Mouse (Mus musculus) cerebellum, adult 18-20 months (tissue): ENCODE data around the gene Dgkb.
A peak's percentile ranks its signal among the peaks of the same experiment; 100 is the strongest.

Source experiments
- DNase-seq, 2 experiments: peaks; one replicate each; pipeline ENCODE4 v3.0.0; 2021

The Dgkb gene

DNA sequence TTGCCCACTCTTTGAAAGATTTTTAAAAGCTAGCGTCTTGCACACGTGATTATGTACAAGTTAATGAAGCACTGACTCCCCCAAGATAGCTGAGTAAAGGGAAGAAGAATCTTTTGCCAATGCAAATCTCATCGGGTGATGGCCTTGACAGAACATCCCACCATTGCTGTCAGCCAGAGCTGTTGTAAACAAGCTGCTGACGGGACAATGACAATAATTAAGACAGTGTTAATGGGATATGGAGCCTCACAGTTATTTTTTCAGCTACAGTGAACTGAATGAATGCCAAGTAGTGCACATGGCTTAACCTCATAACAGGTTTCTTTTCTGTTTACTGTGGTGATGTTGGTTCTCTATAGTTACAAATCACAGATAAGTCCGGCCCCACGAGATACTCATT, 568.4 kb downstream of the Dgkb start:
- no peak for DNase-seq

DNA sequence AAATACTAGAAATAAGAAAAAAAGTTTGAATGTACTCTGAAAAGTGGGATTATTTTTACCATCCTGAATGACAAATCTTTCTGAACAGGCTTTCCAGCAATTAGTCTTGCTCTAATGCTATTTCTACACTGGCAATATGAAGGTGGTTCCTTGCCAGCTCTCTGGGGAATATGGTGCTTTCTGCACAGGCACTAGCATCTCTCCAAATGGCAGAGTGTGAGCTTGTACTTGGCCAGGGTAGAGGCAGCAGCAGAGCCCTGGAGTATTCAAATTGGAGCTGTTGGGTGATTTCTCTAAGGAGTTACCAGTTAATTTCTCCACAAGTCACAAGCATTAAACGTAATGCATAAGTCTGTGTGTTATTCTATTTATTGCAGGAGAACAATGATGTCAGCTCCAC, 569.5 kb downstream of the Dgkb start:
- DNase-seq, result peak; percentile 62 to 71

DNA sequence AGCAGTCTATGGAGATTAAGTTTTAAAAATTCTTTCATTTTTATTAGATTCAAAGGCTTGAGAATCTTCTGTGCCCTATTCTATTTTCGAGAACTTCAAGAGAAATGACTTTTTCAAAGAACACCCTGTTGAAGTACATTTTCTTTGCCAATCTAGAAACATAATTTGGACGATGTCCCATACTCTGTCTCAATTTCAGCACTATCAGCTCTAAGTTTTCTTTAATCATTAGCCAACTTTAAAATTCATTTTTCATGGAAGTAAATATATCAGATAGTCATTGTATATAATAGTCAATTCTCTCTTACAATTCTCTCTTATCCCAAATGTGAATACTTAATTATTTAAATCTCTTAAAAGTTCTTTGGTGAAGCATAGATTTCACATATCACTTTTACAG, 570.1 kb downstream of the Dgkb start:
- DNase-seq, result no peak

DNA sequence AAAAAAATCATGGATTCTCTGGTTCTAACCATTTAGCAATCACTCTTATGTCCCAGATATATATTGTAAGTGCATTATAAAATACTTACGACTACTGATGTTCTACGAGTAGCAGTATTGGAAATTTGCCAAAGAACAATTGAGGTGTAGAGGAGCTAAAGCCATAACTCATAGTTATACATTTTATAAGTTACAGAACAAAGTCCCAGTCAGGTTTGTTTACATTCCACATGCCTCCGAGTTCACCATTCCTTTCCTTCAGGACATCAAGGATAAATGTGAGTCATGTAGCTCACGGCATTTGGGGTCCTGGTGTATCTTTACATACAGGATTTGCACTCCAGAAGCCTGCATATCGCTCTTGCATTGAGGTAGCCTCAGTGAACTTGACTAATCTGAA, 570.7 kb downstream of the Dgkb start:
- no peak for DNase-seq

DNA sequence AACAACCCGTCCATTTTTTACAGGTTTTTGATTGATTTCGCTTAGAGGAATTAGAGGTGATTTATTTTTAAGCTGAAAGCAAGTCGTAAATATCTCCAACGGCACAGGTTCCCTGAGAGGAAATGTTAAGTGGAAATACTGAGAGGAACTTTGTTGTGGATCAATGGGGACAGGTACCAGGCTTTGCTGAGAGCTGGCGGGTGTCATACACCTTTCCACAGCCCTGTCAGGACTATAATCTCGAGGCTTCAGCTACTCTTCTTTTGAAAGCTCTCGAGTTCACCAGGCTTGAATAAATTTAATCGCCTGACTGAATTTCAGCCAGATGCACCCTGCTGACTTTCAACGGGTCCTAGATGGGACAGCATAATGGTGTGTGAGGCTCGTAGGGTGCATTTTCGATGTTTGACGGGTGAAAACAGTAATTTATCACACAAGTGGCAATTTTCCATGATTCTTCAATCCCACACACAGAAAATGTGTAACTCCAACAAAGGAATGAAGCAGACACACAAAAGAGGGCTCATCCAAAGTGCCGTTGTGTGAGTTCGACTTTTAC, 580.3 kb downstream of the Dgkb start:
- DNase-seq, result no peak

DNA sequence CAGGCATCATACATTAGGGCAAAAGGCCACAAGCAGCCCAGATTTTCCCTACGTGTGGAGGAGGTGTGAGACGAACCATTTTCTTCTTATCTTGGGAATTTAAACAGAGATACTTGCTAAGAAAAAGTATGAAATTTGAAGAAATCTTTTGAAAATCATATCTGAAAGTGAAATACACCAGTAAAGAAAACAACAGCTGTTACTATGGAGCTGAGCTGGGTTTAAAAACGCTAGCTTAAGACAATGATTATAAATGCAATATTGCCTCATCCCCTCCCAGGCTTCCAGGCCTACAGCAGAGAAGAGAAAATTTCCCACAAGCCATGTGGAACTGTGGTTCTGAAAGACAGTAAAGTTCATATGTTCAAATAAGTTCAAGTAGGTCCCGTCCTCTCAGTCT, 582.6 kb downstream of the Dgkb start:
- DNase-seq, result no peak

DNA sequence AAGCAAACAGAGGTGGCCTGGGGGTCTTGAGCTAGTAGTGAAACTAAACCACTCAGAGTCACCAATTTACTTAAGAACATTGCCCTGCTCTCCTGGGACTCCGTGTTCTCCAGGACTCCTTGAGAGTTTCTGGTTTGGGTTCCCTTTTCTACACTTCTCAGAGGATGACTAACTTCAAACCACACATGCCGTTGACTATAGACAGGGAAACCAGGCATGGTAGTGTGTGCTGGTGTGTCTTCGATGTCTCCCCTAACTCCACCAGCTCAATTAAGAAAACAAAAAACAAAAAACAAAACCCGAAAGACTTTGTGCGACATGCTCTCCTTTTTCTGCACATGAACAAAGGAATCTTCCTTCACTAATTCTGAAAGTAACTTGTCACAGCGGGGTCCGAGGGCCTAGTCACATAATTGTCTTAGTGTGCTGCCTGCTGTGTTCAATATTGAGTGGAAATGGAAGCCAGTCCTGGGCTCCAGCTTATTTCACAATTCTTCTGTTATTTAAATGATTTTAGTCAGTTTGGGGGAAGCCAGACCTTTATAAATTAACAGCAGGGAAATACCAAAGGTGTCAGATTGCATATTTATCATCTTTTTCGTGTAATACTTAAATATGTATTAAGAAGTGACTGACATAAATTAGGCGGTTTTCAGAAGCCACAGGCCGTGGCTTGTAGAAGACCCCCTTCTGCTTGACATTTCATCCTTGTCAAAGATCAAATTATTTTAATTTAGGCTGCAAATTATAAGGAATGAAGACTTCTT, 618.0 kb downstream of the Dgkb start:
- DNase-seq, result no peak

DNA sequence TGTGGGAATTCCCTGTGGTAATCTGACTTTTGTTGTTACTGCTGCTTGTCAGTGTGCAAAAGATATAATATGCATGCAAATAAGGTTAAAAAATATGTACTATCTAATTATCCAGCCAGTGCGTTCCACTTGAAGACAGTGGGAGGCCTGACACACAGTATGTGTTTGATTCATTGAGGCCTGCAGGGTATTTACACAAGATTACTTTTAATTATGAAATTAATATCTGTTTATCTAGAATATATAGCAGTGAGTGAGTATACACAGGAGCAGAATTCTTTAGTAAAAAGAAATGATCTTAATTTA, 618.6 kb downstream of the Dgkb start:
- DNase-seq, result no peak

DNA sequence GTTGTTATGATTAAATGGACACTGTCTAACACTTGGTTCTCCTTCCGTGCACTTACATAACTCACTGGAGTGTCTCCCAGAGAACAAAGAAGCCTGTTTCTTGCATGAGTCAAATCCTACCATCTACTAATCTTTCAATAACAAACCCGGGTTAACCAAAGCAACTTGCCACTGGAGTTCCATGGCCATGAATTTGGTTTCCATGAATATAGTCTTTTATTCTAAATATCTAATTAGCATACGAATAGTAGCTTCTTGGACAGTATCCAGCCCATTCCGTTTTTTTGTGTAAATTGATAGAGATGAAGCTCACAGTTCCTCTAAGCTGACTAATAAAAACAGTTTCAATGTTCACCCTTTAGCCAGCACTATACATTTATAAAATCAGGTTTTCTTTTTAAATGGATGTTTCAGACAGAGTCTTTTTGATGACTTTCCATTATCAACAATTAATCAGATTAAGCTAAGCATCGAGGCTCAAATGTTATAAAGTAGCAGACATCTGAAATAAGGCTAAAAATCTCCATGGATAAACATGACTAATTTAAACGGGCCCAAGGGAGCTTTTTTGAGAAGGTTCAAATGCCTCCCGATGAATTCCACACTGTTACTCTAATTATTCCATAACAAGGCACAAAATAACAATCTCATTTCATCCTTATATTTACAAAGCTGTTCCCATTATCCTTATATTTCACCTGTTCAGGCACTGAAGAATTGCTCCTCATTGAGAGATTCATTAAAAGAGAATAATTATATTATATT, 633.0 kb downstream of the Dgkb start:
- DNase-seq, result no peak

DNA sequence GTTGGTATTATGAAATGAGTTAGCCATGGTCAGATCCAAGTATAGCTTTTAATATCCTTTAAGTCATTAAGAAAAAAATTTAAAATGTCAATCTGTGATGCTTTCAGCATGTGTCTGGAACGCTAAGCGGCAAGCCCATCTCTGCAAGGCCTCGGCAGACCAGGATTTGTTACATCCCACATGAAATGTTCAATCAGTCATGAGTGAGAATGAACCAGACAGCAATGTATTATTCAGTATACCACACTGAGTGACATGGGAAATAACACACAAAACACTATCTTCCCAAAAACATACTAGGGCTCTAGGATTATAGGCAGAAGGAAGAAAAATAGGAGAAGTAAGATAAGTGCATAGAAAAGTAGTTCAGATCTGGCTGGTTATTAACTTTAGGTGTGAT, 634.2 kb downstream of the Dgkb start:
- DNase-seq, result no peak

DNA sequence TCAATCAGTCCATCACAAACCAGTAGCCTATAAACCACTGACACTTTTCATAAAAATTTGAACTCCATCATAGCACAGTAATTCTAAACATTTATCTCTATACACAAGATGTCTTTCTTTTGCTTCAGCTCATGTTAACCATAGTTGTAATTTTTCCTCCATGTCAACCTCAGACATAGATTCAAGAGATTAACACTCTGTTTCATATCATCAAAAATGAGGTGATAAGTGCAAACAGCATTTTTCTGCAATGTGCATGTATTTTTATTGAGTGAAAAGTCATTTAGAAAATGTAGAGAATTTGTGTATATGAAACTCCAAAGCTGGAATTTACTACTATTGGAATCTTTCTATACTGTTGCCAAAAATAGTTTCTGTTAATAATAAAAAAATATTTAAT, 650.7 kb downstream of the Dgkb start:
- DNase-seq, result no peak

DNA sequence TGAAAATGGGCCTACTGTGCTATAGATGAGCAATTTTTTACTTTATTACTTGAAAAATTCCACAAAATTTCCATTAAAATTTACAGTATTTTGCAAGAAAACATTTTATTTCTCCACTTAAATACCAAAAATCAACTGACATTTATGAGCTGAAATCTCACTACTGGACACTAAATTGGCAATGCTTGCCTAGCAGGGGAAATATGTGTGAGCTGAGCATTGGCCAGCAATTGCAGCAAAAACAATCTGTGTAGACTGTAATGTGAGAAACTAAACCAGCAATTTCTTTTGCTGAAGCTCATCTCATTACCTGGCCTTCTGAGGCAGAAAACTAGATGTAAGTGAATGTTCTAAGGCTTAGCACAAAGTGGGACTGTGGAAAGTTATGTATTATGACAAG, 651.1 kb downstream of the Dgkb start:
- no peak for DNase-seq

DNA sequence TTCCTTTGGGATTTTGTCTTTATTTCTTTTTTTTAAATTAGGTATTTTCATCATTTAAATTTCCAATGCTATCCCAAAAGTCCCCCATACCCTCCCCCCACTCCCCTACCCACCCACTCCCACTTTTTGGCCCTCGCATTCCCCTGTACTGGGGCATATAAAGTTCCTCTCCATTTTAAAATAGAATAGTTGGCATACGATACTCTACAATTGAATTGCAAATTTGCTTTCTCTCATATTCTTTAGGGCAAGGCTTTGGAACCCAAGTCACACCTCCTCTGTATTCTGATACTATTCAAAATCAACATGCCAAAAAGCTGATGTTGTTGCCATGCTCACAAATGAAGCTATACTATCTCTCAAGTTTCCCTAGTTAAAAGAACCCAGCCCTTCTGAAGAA, 679.7 kb downstream of the Dgkb start:
- no peak for DNase-seq

DNA sequence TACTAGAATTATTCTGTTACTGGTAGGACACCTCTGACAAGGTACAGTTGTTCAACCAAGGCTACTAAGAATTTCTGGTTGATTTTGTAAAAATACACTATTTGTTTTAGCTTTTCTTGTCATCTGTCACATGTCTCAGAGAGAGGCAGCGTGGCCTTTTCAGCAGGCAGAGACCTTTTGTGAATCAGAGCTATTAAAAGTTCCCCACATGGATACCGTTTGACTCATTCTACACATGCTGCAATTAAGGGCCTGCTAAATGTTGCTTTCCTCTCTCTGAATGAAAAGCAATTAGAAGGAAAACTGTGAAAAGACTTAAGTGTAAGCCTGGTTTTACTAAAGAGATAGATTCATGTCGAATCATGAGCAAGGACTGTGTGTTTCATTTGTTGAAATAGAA, 683.4 kb downstream of the Dgkb start:
- no peak for DNase-seq

DNA sequence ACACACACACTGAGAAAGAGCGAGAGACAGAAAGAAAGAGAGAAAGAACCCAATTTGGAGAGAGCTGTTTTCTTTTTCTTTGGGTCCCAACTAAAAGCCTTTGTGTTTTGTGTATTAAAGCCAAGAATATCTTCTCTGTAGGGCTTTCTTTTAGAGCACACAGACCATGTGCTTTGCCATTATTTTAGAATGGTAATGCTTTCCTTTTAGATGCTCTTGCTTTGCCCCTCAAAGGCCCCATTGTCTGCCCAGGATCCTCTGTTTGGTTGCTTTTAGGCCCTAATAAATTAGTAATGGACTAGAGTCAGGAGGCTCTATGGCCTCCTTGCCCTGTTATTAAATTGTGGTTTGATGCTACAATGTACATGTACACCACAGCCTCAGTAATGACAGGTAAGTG, 690.7 kb downstream of the Dgkb start:
- DNase-seq, result no peak

DNA sequence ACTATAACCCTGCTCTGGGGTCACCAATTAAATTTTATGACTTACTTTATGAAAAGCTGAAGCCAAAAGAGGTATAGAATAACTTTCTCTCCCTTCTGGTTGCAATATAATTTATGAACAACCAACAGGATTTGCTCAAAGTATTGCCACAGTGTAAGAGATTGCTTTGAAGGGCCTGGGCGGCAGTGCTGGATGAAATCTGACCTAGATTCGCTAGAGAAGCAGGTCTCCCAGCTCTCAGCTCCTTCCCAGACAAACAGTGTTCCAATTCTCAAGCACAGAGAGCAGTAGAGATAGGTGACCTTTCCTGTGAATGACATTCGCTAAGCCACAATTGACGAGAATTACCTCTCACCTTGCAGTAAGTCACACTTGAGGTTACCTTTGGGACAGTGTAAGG, 727.9 kb downstream of the Dgkb start:
- DNase-seq, result no peak

DNA sequence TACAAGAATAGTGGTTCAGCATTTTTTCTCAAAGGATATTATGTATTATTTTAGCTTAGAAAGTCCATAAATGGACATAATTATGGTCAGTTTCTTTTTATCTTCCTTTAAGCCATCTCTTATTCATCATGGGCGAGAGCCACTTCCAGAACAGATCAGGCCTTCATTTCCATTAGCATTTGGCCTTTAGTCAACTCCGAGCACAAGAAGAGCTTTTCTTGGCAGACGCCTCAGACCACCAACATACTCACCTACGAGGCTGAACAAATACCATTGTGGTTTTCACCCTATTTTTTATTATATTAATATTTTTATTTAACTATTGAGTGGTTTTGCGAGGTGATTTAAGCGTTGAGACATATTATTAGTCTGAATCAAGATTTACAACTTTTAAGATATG, 759.6 kb downstream of the Dgkb start:
- no peak for DNase-seq

DNA sequence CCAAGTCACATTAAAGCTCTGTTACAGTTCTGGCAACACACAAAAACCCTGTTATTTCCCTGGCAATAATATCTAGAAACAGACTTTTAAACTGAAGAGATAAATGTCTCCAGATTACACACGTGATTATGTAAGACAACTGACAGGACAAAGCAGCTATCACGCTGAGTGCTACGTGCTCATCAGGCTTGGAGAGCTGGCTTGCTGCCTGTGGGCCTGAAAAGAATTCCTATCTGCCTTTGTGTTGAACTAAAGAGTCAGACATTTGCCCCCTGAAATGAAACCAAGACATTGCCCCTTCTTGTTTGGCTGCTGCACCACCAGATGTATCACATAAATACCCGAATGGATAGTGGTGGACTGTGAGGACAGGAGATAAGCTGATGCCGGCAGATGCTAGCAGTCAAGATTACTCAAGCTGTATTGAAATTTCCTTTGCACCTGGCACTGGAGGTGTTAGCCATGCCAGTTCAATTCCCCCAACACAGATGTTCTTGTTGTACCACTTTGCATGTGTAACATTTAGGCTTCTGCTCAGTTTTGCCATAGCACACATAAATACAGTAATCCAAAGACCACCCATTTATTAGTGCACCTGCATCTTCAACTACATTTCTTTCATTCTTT, 761.8 kb downstream of the Dgkb start:
- DNase-seq, result peak; percentile 31 to 38

DNA sequence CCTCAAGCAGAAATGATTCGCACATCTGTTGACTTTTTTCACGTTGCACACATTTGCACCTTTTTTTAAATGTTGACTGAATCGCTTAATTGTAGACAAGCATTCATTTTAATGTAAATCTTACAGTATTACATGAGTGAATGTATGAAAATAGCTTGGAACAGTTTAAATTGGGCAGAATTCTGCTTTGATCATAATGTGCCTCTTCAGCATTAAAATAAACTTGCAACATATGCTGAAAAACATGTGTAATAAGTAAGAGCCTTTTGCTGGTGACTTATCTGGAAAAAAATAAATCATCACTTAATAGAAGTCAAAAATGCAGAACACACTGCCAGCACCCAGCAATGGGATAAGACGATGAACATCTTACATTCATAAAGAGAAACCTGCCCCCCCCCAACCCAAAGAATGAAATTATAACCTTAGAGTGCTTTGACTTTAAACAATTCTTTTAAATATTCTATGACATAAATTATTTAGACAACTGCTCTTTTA, 768.9 kb downstream of the Dgkb start:
- no peak for DNase-seq

DNA sequence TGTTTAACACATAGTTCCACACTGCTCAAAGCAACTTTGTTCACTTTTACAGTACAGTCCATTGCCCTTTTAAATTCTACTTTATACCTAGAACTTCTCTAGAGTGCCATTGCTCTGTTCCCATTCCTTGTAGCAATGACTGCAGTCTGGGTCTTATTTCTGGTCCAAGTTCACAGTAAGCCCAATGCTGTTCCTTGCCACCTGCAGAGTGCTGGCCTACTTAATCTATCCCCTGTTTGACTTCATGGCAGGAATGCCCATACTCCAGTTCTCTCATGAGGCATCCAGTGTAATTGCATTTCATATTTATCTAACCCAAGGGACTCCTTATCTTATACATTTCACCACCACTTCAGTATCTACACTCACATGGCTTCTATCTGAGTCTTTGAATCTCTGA, 772.4 kb downstream of the Dgkb start:
- DNase-seq, result peak; percentile 63 to 76

DNA sequence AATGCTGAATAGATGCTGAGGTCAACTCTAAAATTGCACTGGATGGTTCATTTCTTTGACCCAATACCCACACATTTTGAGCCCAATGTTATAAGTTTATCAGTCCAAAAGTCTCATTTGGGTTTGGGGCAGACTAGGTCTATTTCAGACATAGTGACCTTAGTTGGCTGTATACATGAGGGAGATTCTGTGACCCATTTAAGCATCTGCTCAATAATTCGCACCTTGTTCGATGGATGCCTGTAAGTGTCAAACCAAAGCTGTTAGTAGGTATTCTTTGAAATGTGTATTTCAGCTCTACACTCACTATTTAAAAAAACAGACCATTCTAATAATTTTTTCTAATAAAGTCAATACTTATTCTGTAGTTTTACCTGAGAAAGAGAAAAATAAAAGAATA, 776.1 kb downstream of the Dgkb start:
- peak in 1 of 2 experiments; percentile 26 for DNase-seq

DNA sequence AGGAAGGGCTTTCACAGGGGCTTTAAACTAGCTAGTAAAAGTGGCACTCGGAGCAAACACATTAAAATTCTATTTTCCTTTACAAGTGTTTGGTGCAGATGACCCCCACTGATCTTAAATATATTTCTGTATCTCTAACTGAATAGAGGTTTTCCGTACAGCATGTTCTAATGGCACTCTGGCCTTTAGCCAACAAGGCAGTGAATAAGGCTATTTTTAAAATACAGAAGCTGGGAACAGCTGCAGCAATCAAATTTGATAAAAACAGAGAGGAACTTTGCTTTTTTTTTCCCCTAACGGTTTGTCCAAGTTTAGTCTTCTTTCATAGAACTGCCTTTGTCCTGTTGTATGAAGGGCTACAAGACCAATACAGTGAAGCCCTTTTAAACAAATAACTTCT, 776.5 kb downstream of the Dgkb start:
- peak in 1 of 2 experiments; percentile 26 for DNase-seq

DNA sequence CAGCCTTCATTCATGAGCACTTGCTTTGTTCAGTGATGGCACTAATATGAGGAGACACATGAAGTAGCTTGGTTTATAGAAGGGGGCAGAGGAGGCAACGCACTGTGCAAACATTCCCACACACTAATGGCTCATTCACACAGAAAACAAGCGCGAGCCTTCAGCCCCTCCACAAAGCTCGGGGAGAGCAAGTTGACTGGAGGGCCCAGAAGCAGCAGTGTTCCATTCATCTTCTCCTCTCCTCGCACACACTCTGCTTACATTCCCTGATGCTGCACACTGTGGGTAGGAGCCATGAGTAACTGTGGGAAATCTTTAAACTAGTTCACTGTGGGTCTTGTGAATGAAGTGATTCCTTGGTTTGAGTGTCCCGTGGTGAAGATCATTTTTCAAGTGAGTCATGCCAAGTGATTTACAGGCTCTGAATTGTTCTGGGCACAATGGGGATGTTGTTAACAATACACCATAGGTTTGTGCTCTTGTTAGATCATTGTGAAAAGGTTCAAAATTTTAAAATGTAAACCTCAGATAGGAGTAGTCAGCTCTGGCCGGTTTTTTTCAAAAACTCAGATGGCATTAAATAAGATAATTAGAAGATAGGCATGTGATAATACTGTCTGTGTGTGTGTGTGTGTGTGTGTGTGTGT, 779.0 kb downstream of the Dgkb start:
- no peak for DNase-seq
